Mouse (Mus musculus) lung, postnatal 4 days (tissue): ENCODE measurements at regions not wholly inside any gene's neighbourhood (a gene's known extent, or its start where the extent isn't known, plus 50 kb on each side); places are given as distances from the start of the nearest gene placed in this dataset.
"Not testable (repeated sequence)": the region's sequence is repeated elsewhere in the genome, so short reads cannot be mapped to it uniquely, and the experiment has no call there.

Source experiments
- DNase-seq, 2 experiments: peaks; one replicate each; pipeline ENCODE4 v3.0.0; 2021

- DNase-seq: no peak
Measured at GRCm38 (mm10) chr11:48657851-48658250, 142.3 kb upstream of the Rack1 start.

GRCm38 (mm10) chr11:48661641-48662040 is 138.5 kb upstream of the Rack1 start:
- DNase-seq: no peak

- DNase-seq: no peak
Measured at GRCm38 (mm10) chr11:48684781-48685314, 115.3 kb upstream of the Rack1 start.

GRCm38 (mm10) chr11:48690070-48690469 is 110.1 kb upstream of the Rack1 start:
- no peak for DNase-seq

- DNase-seq: peak in 1 of 2 experiments; percentile 6
Measured at GRCm38 (mm10) chr11:48696352-48696751, 103.8 kb upstream of the Rack1 start.

- DNase-seq: no peak
Measured at GRCm38 (mm10) chr11:48697191-48697590, 102.9 kb upstream of the Rack1 start.

GRCm38 (mm10) chr11:48707192-48707591 is 92.9 kb upstream of the Rack1 start:
- DNase-seq: no peak

- no peak for DNase-seq
Measured at GRCm38 (mm10) chr11:48710972-48711371, 89.2 kb upstream of the Rack1 start.

- DNase-seq: no peak
Measured at GRCm38 (mm10) chr11:48724068-48724467, 76.1 kb upstream of the Rack1 start.

GRCm38 (mm10) chr11:48730826-48731225 is 69.3 kb upstream of the Rack1 start:
- not testable (repeated sequence) for DNase-seq

GRCm38 (mm10) chr11:48746503-48746902 is 53.6 kb upstream of the Rack1 start:
- DNase-seq: no peak

- no peak for DNase-seq
Measured at GRCm38 (mm10) chr11:48748066-48748465, 52.1 kb upstream of the Rack1 start.
